ENCODE assay signal across 9 mouse cellular contexts in the genomic region with DNA sequence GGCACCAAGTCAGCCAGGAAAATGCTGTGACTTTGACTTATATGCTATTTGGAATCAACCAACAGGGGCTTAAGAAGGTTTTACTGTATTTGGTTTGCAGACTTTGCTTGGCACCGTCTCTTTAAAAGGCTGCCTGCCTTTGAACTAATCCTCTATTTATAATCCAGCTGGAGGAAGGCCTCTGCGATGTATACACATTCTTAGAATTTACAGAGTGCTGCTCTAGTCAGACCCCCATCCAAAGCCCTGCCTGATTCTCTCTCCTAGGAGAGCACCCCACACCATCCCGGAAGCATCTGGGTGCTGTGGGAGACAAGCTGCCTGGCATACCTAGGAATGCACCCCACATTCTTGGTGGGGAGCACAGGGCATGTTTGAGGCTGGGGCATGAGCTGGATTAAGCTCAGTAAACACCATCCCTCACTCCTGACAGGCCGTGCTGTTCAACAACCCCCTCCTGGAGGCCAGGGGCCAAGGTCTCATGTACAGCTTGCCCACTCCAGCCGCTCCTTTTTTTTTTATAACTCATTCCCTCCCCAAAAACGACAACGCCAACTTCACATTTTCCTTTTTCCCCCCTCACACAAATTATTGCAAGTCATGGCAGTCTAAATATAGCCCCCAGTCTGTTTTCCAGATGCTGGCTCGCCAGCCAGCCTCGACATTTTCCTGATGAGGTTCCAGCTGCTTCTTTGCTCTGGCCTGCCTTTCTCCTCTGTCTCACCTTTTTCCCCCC.
DNase-seq lines count a peak whose midpoint lies in the region; ATAC-seq and TF ChIP-seq lines count a peak whose summit lies in the region.
"Had no signal": no experiment of that assay in that cellular context is flagged by ENCODE, and none has a peak within 500 bp of the region (broad histone marks: within the 10 kb centered on the region; RNA-seq: fewer than 3 reads in every experiment).

No protein-coding gene starts in this region.

- TF ChIP-seq CTCF in small intestine, adult 2 months (IDR thresholded peaks at IDR 0.05; ENCODE audit: extremely low read depth, insufficient read length, insufficient replicate concordance, low read depth, low read length): no peak

- H3K4me2 ChIP-seq in lung, embryonic 15.5 days: no peak overlapping the region; the same call in 1 of the 2 replicates
- no peak overlapping the region for H3K4me2 ChIP-seq in limb, embryonic 11.5 days (ENCODE audit: low read depth, severe bottlenecking)
- H3K4me2 ChIP-seq: neural tube, embryonic 12.5 days had no signal

- no peak overlapping the region for H3K9ac ChIP-seq in lung, embryonic 15.5 days
- no peak overlapping the region for H3K9ac ChIP-seq in limb, embryonic 11.5 days (ENCODE audit: low read length)
- H3K9ac ChIP-seq: neural tube, embryonic 12.5 days had no signal

- no peaks in the 10 kb centered on the region for H3K27me3 ChIP-seq in lung, embryonic 15.5 days
- H3K27me3 ChIP-seq in limb, embryonic 11.5 days (ENCODE audit: control insufficient read depth, insufficient read depth, low read length): no peaks in the 10 kb centered on the region
- no peaks in the 10 kb centered on the region for H3K27me3 ChIP-seq in small intestine, adult 2 months (ENCODE audit: control insufficient read depth, insufficient read depth, low read length)
- H3K27me3 ChIP-seq: neural tube, embryonic 12.5 days had no signal

- ATAC-seq in lung, embryonic 15.5 days (ENCODE audit: borderline replicate concordance, extremely low read depth, low FRiP score, low TSS enrichment): peak; percentile 76
- ATAC-seq in limb, embryonic 11.5 days (ENCODE audit: insufficient number of reproducible peaks, low FRiP score, low TSS enrichment, low read depth): no peak
- ATAC-seq in frontal cortex, adult (ENCODE audit: low TSS enrichment): no peak

- H3K36me3 ChIP-seq in lung, embryonic 15.5 days: no peaks in the 10 kb centered on the region
- H3K36me3 ChIP-seq in limb, embryonic 11.5 days (ENCODE audit: control insufficient read depth, insufficient read depth, low read length): no peaks in the 10 kb centered on the region
- no peaks in the 10 kb centered on the region for H3K36me3 ChIP-seq in small intestine, adult 2 months (ENCODE audit: control insufficient read depth, insufficient read depth, low read length)
- H3K36me3 ChIP-seq: neural tube, embryonic 12.5 days had no signal

- WGBS in lung, embryonic 15.5 days: 14% methylated on average over 9 of the region's 9 CpGs
- 23% methylated on average over 9 of the region's 9 CpGs for WGBS in limb, embryonic 11.5 days
- WGBS in small intestine, adult 2 months: 53% methylated on average over 9 of the region's 9 CpGs

- no peaks in the 10 kb centered on the region for H3K9me3 ChIP-seq in lung, embryonic 15.5 days
- no peaks in the 10 kb centered on the region for H3K9me3 ChIP-seq in limb, embryonic 11.5 days (ENCODE audit: control insufficient read depth, low read length)
- H3K9me3 ChIP-seq: neural tube, embryonic 12.5 days had no signal

- no peak for TF ChIP-seq POLR2A in small intestine, adult 2 months (IDR thresholded peaks at IDR 0.05; ENCODE audit: low read depth, low read length)

- H3K4me3 ChIP-seq in lung, embryonic 15.5 days: no peak overlapping the region
- H3K4me3 ChIP-seq in limb, embryonic 11.5 days (ENCODE audit: low read depth, low read length): no peak overlapping the region
- H3K4me3 ChIP-seq in small intestine, adult 2 months (ENCODE audit: low read depth, low read length): no peak overlapping the region
- H3K4me3 ChIP-seq: neural tube, embryonic 12.5 days had no signal

- H3K4me1 ChIP-seq in lung, embryonic 15.5 days: peaks cover 75% of the 10 kb centered on the region
- H3K4me1 ChIP-seq in limb, embryonic 11.5 days (ENCODE audit: control insufficient read depth, insufficient read depth, low read length): peaks cover 16% of the 10 kb centered on the region
- no peaks in the 10 kb centered on the region; the same call in 1 of the 2 replicates for H3K4me1 ChIP-seq in small intestine, adult 2 months (ENCODE audit: control insufficient read depth, insufficient read depth, insufficient read length, low read length)

- peak overlapping the region; percentile 94 for H3K27ac ChIP-seq in lung, embryonic 15.5 days
- H3K27ac ChIP-seq in limb, embryonic 11.5 days (replicated peaks; ENCODE audit: low read depth, low read length): 0 out of 2 replicates have a peak overlapping the region, but pooled peaks have one; percentile 5
- H3K27ac ChIP-seq in small intestine, adult 2 months (ENCODE audit: insufficient read depth, low read depth, low read length): peak overlapping the region; percentile 33; the same call in 1 of the 2 replicates
- H3K27ac ChIP-seq: neural tube, embryonic 12.5 days had no signal

- peak; percentile 17 for DNase-seq in adrenal gland, postnatal 14 days
- no peak for DNase-seq in adrenal gland, postnatal 10 days
- DNase-seq in lung, adult 18-20 months: no peak
- DNase-seq in limb, embryonic 11.5 days (ENCODE audit: low spot score): no peak
- DNase-seq in right cerebral cortex, postnatal 4 days: no peak

Comparison
In these comparisons a context has a peak if more than half of its experiments do, and no peak if none do; other contexts are left out.
1. H3K27ac ChIP-seq: peak in every context shown above with its lines; median percentile 94 in lung, embryonic 15.5 days; 33 in small intestine, adult 2 months; 5 in limb, embryonic 11.5 days.